Mouse (Mus musculus) adrenal gland, adult 2 months (tissue): ENCODE measurements at regions not wholly inside any gene's neighbourhood (a gene's known extent, or its start where the extent isn't known, plus 50 kb on each side); places are given as distances from the start of the nearest gene placed in this dataset.

Source experiments
- DNase-seq: peaks from one replicate; pipeline ENCODE4 v3.0.0; 2021

GRCm38 (mm10) chr2:179354866-179355265, 87.4 kb upstream of the Cdh4 start:
- DNase-seq, result no peak

- DNase-seq, result no peak
These were observed 71.2 kb upstream of the Cdh4 start for GRCm38 (mm10) chr2:179370882-179371546.

GRCm38 (mm10) chr2:179371553-179371952, 70.7 kb upstream of the Cdh4 start:
- DNase-seq, result no peak

GRCm38 (mm10) chr2:179379691-179380443, 62.4 kb upstream of the Cdh4 start:
- DNase-seq, result no peak

- no peak for DNase-seq
These were observed 61.9 kb upstream of the Cdh4 start for GRCm38 (mm10) chr2:179380444-179380705.

GRCm38 (mm10) chr2:179381916-179382315, 60.3 kb upstream of the Cdh4 start:
- no peak for DNase-seq

- peak; percentile 6 for DNase-seq
These were observed 59.6 kb upstream of the Cdh4 start for GRCm38 (mm10) chr2:179382594-179382993.

- no peak for DNase-seq
These were observed 55.4 kb upstream of the Cdh4 start for GRCm38 (mm10) chr2:179386871-179387270.

- no peak for DNase-seq
These were observed 51.7 kb upstream of the Cdh4 start for GRCm38 (mm10) chr2:179390486-179390885.

- DNase-seq, result no peak
These were observed 51.2 kb upstream of the Cdh4 start for GRCm38 (mm10) chr2:179390924-179391461.
